Mouse (Mus musculus) E14TG2a.4 (cell line): ENCODE measurements around the gene Ndufa4l2.

ENCODE experiments used
- CTCF ChIP-seq: conservative IDR thresholded peaks from 2 replicates; pipeline ENCODE4 v1.5.1; 2014; ENCODE audit warnings: low read length
- NANOG ChIP-seq: IDR thresholded peaks from 2 replicates; pipeline ENCODE4 v1.6.1; 2014; ENCODE audit warnings: borderline replicate concordance, low read length, mixed read lengths
- POU5F1 ChIP-seq: IDR thresholded peaks from 2 replicates; pipeline ENCODE4 v1.6.1; 2014; ENCODE audit warnings: low read length, borderline replicate concordance

DNA sequence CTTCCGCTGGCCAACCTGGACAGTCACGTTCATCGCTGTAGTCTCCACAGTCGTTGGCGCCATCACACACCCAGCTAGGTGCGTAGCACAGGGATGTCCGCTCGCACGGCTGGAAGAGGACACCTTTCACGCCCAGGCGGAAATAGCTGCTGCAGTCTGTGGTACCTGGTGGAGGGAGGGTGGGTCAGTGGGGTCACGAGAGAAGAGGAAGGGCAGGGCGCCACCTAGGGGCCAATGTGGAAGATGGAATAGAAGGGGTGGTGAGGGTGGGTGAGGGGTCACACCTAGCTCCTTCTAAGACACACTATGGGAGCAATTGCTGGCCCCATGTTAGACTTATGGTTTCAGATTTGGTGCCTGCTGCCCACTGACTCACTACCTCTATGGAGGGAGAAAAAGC lies 42.6 kb downstream of the Ndufa4l2 start:
- TF ChIP-seq CTCF (peak; percentile 25), POU5F1 (no peak), NANOG (no peak)
